Mouse (Mus musculus): ENCODE measurements around the gene Gpbp1. TPM values are rescaled to one million over a fixed set of nuclear protein-coding genes. Genes with fewer than 3 reads are reported as not detected.
A peak's percentile ranks its signal among the peaks of the same experiment; 100 is the strongest.

Gpbp1 gene
- total and polyA plus RNA-seq, 2 experiments from 2014 or later, result 49.3 to 85.3 TPM

DNA sequence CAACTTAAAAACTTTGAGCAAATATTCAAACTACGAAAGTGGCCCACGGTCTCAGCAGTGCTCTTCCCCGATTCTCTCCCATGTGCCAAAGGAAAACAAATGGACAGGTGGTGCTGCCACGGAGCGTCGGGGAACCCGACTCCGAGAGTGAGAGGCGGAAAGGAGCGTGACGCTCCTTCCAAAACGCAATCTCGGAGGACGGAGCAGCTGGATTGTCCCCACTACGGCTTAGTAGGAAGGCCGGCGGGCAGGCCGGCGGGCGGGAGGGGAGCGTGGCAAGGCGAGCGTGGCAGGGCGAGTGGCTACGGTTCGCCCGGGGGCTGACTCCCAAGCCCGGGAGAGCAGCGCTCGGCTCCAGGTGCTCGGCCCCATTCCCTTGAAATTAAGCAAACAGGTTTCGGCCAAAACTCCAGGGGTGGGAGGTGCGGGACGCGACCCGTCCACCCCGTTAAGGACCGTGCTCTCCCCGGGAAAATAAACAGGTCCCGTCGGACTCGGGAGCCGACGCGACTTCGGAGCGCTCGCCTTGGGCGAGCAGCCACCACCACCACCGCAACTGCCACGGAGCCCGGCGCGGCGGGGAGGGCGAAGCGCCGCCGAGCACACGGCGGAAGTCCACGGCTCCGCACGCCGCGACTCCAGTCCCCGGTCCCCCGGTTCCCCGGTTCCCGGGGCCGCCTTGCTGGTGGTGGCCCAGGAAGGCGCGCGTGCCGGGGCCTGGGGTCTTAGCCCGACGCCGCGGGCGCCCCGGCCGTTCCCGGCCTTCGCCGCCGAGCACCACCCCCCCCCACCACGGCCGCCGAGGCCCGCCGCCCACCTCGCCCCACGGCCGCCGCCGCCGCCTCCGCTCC, 1.0 kb downstream of the Gpbp1 start:
- peak; percentile 39 for DNase-seq (ENCODE audit: low spot score)
- no peak for TF ChIP-seq CTCF (IDR thresholded peaks at IDR 0.05)

DNA sequence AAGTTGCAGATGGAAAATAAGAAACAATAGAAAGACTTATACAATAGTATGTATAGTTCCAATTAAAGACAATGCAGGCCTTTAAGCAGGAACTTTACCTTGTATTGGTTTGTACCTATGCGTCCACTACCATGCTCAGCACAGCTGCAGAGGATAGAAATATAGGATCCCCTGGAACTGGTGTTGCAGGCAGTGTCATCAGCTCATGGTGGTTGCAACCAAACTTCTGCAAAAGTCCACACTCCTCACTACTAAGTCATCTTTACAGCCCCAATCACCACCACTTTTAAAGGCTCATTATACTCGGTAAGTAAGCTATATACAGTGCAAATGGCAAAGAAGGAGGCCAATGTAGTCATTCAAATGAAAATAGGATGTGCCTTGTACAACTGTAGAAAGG, 12.2 kb downstream of the Gpbp1 start:
- WGBS, result 88% methylated on average over 2 of the region's 2 CpGs
- no peak overlapping the region for H3K4me3 ChIP-seq (ENCODE audit: low read depth, low read length)
- no peaks in the 10 kb centered on the region for H3K4me1 ChIP-seq (ENCODE audit: insufficient read depth, low read length)
- ATAC-seq (ENCODE audit: low FRiP score) (no peak), DNase-seq (ENCODE audit: low spot score) (no peak)
- no peak overlapping the region for H3K9ac ChIP-seq (replicated peaks; ENCODE audit: low read length, poor library complexity, severe bottlenecking)
- H3K27me3 ChIP-seq (ENCODE audit: insufficient read depth, low read length), result no peaks in the 10 kb centered on the region
- no peaks in the 10 kb centered on the region for H3K9me3 ChIP-seq (ENCODE audit: low read length)
- no peak overlapping the region for H3K27ac ChIP-seq (ENCODE audit: low read depth, low read length)
- no peak overlapping the region for H3K4me2 ChIP-seq (ENCODE audit: low read depth, low read length, poor library complexity, severe bottlenecking)
- no peaks in the 10 kb centered on the region for H3K36me3 ChIP-seq (ENCODE audit: insufficient read depth, low read length)
- no peak for TF ChIP-seq CTCF (IDR thresholded peaks at IDR 0.05)

More for the DNA sequence above, 1.0 kb downstream of the Gpbp1 start:
- Histone ChIP-seq H3K27me3 (ENCODE audit: insufficient read depth, low read length) (peaks cover 15% of the 10 kb centered on the region), H3K9ac (replicated peaks; ENCODE audit: low read length, poor library complexity, severe bottlenecking) (peak overlapping the region; percentile 91), H3K4me1 (ENCODE audit: insufficient read depth, low read length) (peaks cover 2% of the 10 kb centered on the region; the same call in 1 of the 2 replicates), H3K4me2 (ENCODE audit: low read depth, low read length, poor library complexity, severe bottlenecking) (peak overlapping the region; percentile 98), H3K4me3 (ENCODE audit: low read depth, low read length) (peak overlapping the region; percentile 92), H3K36me3 (ENCODE audit: insufficient read depth, low read length) (no peaks in the 10 kb centered on the region), H3K27ac (ENCODE audit: low read depth, low read length) (peak overlapping the region; percentile 91), H3K9me3 (ENCODE audit: low read length) (no peaks in the 10 kb centered on the region)
- WGBS, result under 1% methylated on average over 69 of the region's 98 CpGs
- ATAC-seq (ENCODE audit: low FRiP score), result peak; percentile 10

GRCm38 (mm10) chr13:111470562-111471237, 19.2 kb downstream of the Gpbp1 start:
- Histone ChIP-seq H3K4me2 (ENCODE audit: low read depth, low read length, poor library complexity, severe bottlenecking) (no peak overlapping the region), H3K27me3 (ENCODE audit: insufficient read depth, low read length) (no peaks in the 10 kb centered on the region), H3K9me3 (ENCODE audit: low read length) (no peaks in the 10 kb centered on the region), H3K9ac (replicated peaks; ENCODE audit: low read length, poor library complexity, severe bottlenecking) (no peak overlapping the region), H3K4me3 (ENCODE audit: low read depth, low read length) (no peak overlapping the region), H3K27ac (ENCODE audit: low read depth, low read length) (no peak overlapping the region), H3K36me3 (ENCODE audit: insufficient read depth, low read length) (no peaks in the 10 kb centered on the region), H3K4me1 (ENCODE audit: insufficient read depth, low read length) (no peaks in the 10 kb centered on the region)
- no peak for TF ChIP-seq CTCF (IDR thresholded peaks at IDR 0.05)
- WGBS, result 81% methylated on average over 3 of the region's 3 CpGs
- DNase-seq (ENCODE audit: low spot score) (no peak), ATAC-seq (ENCODE audit: low FRiP score) (no peak)

DNA sequence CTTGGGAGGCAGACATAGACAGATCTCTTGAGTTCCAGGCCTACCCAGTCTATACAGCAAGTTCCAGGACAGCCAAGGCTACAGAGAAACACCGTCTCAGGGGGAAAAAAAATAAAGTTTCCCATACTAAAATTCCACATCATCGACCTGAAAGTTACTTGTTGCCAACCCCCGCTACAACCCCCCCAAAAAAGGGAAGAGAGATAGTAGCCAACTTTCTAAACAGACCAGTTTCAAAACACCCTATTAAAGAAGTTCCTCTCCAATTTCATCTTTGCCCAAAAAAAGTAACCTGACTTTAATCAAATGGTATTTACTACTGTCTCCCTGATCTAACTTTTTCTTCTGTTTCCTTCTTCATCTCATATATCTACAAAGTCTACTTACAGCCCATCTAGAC, 22.6 kb downstream of the Gpbp1 start:
- no peak overlapping the region for H3K4me3 ChIP-seq (ENCODE audit: low read depth, low read length)
- DNase-seq (ENCODE audit: low spot score) (no peak), ATAC-seq (ENCODE audit: low FRiP score) (no peak)
- no peak overlapping the region for H3K9ac ChIP-seq (replicated peaks; ENCODE audit: low read length, poor library complexity, severe bottlenecking)
- no peaks in the 10 kb centered on the region for H3K36me3 ChIP-seq (ENCODE audit: insufficient read depth, low read length)
- no peaks in the 10 kb centered on the region for H3K27me3 ChIP-seq (ENCODE audit: insufficient read depth, low read length)
- no peaks in the 10 kb centered on the region for H3K9me3 ChIP-seq (ENCODE audit: low read length)
- no peak overlapping the region for H3K4me2 ChIP-seq (ENCODE audit: low read depth, low read length, poor library complexity, severe bottlenecking)
- TF ChIP-seq CTCF (IDR thresholded peaks at IDR 0.05), result no peak
- 100% methylated on average over 3 of the region's 3 CpGs for WGBS
- no peak overlapping the region for H3K27ac ChIP-seq (ENCODE audit: low read depth, low read length)
- H3K4me1 ChIP-seq (ENCODE audit: insufficient read depth, low read length), result no peaks in the 10 kb centered on the region

DNA sequence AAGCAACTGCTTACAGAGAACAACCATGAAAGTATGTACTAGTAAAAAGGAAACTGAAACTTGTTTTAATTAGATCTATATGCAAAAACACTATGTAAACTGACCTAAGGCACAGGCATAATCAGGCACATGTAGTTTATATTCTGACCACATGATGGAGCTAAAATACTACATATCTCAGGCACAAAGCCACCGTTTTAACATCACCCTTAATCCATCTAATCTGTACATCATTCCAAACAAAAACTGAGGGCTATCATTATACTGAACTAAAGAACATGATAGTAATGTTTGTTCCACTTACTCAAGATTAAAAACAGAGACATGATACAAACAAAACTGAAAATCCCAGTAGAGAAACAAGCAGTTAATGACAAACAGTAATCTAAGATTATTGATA, 28.5 kb downstream of the Gpbp1 start:
- ATAC-seq (ENCODE audit: low FRiP score), result no peak
- no peaks in the 10 kb centered on the region for H3K36me3 ChIP-seq (ENCODE audit: insufficient read depth, low read length)

DNA sequence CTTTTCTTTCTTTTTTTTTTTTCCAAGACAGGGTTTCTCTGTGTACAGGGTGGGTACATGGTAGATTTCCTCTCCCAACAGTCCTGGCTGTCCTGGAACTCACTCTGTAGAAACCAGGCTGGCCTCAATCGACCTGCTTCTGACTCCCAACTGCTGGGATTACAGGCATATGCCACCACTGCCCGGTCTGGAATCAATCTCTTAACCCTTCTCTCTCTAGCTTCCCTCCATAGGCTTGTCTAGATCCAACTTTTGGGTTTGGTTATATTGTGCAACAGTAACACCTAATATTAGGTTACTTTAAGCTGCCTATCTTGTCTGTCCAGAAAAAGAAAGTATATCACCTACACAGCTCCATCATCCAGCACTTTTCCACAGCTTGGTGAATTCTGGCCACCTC, 33.1 kb downstream of the Gpbp1 start:
- ATAC-seq (ENCODE audit: low FRiP score), result no peak
- 64% methylated on average over 2 of the region's 2 CpGs for WGBS
- H3K9ac ChIP-seq (replicated peaks; ENCODE audit: low read length, poor library complexity, severe bottlenecking), result no peak overlapping the region

More for the DNA sequence above, 28.5 kb downstream of the Gpbp1 start:
- no peaks in the 10 kb centered on the region for H3K4me1 ChIP-seq (ENCODE audit: insufficient read depth, low read length)
- H3K4me3 ChIP-seq (ENCODE audit: low read depth, low read length), result no peak overlapping the region
- H3K27me3 ChIP-seq (ENCODE audit: insufficient read depth, low read length), result no peaks in the 10 kb centered on the region
- 0% methylated on average over 1 of the region's 1 CpGs for WGBS
- H3K27ac ChIP-seq (ENCODE audit: low read depth, low read length), result no peak overlapping the region
- no peaks in the 10 kb centered on the region for H3K9me3 ChIP-seq (ENCODE audit: low read length)
- no peak overlapping the region for H3K4me2 ChIP-seq (ENCODE audit: low read depth, low read length, poor library complexity, severe bottlenecking)
- peak; percentile 75 for DNase-seq (ENCODE audit: low spot score)
- no peak overlapping the region for H3K9ac ChIP-seq (replicated peaks; ENCODE audit: low read length, poor library complexity, severe bottlenecking)
- TF ChIP-seq CTCF (IDR thresholded peaks at IDR 0.05), result peak; percentile 84

More for the DNA sequence above, 33.1 kb downstream of the Gpbp1 start:
- Histone ChIP-seq H3K27ac (ENCODE audit: low read depth, low read length) (no peak overlapping the region), H3K4me2 (ENCODE audit: low read depth, low read length, poor library complexity, severe bottlenecking) (no peak overlapping the region), H3K4me3 (ENCODE audit: low read depth, low read length) (no peak overlapping the region), H3K36me3 (ENCODE audit: insufficient read depth, low read length) (peaks cover 3% of the 10 kb centered on the region), H3K9me3 (ENCODE audit: low read length) (no peaks in the 10 kb centered on the region), H3K4me1 (ENCODE audit: insufficient read depth, low read length) (no peaks in the 10 kb centered on the region), H3K27me3 (ENCODE audit: insufficient read depth, low read length) (no peaks in the 10 kb centered on the region)
- DNase-seq (ENCODE audit: low spot score), result no peak
- TF ChIP-seq CTCF (IDR thresholded peaks at IDR 0.05), result no peak

Data from midbrain, postnatal 0 days (tissue).